Mouse (Mus musculus) left cerebral cortex, adult 11 months (tissue): Measurements from ENCODE around the gene Stc2.

Experiments used
- DNase-seq: peaks from one replicate; pipeline ENCODE4 v3.0.0; 2022; ENCODE audit warnings: low spot score

Stc2 gene

GRCm38 (mm10) chr11:31366421-31366820 lies 3.5 kb downstream of the Stc2 start:
- DNase-seq, result no peak

DNA sequence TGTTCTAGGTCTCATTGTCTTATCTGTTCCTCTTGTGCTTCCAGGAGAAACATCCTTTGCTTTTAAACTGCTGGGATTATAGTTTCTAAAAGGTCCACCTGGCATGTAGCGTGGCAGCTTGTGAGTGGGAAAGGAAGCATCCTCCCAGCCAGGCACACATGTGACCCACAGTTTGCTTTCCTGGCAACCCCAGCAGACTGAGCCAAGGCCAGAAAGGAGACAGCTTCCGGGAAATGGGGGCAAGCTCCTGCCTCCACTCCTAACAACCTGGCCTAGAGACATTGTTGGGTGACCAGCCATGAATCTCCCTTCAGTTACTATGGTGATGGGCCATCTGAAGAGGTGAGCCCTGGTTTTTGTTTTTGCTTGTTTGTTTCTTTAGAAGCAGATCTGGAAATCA lies 3.9 kb downstream of the Stc2 start:
- DNase-seq, result no peak

- DNase-seq, result no peak
Measured at GRCm38 (mm10) chr11:31365280-31365679, 4.6 kb downstream of the Stc2 start.

DNA sequence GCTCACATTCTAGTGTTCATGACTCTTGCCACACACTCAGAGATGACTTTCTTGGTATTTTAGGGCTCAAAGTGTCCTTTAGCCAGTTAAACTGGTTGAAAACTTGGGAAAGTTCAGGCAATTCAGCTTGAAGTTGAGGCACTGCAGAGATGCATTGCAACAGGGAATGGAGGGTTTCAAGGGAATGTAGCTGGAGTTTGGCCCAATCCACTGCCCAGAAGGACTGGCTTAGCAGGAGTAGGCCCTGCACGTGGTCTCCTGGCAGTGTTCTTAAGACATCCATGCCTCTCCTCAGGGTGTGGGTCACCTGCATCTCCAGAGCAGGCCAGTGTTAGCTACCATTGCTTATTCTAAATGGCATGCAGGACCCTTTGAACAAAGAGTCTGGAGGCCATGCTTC lies 7.0 kb downstream of the Stc2 start:
- no peak for DNase-seq

DNA sequence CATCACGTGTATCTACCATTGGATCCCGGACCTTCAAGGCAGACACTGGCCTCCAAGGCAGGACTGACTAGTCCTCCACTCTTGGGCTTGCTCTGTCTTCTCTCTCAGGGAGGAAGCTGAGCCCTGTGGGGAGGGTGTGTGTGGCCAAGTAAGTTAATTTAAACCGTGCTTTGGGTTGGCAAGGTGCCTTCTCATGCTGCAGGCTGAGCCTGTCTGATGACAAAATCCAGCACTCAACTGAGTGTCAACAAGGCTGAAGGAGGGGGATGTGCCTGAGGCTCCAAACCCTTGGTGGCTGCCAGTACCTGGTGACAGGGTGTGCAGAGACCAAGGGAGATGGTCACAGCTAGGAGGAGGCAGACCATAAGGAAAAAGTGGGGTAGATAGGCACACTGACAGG lies 7.5 kb downstream of the Stc2 start:
- no peak for DNase-seq

- no peak for DNase-seq
Measured at GRCm38 (mm10) chr11:31361047-31361446, 8.8 kb downstream of the Stc2 start.

- DNase-seq, result no peak
Measured at GRCm38 (mm10) chr11:31359283-31359902, 10.5 kb downstream of the Stc2 start.

DNA sequence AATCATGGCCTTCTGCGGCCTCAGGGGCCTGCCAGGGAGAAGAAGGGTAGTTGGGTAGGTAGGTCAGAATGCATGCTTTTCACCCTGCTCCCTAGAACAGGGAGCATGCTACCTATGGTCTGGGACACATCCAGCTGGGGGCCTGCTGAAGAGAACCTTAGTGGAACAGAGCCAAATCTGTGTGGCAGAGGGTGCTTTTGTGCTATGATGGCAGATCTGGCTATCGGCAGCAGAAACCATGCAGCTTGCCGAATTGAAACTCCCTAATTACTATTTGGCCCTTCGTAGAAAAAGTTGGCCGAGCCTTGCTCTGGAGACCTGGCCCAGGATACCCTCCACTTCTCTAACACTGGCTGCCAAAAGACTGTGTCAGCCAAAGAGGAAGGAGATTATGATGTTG lies 11.4 kb downstream of the Stc2 start:
- no peak for DNase-seq

- no peak for DNase-seq
Measured at GRCm38 (mm10) chr11:31356866-31357265, 13.0 kb downstream of the Stc2 start.

- no peak for DNase-seq
Measured at GRCm38 (mm10) chr11:31355737-31356136, 14.1 kb downstream of the Stc2 start.

DNA sequence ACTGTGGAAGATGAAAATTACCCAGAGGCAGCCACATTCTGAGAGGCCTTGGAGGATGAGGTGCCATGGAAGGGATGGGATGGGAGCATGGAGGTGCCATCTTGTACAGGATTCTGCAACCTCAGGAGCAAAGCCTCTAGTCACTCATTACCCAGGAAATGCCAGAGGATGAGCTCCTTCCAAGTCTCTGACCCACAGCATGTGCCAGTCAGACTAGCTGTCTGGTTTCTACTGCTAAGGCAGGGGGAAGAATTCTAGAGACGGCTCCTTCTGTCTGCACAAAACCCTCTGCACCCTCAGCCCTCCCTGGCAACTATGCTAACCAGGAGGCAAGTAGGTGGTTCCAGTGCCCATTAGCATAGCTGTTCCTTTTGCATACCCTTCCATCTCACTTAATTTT lies 15.4 kb downstream of the Stc2 start:
- no peak for DNase-seq
